Mouse (Mus musculus): ENCODE measurements at regions not wholly inside any gene's neighbourhood (a gene's known extent, or its start where the extent isn't known, plus 50 kb on each side); places are given as distances from the start of the nearest gene placed in this dataset.

- no peak for DNase-seq (ENCODE audit: low read depth in 1 of 2, low spot score in 2 of 2)
Measured at GRCm38 (mm10) chr5:52092273-52092672, 98.0 kb downstream of the Dhx15 start.

GRCm38 (mm10) chr5:52088131-52088530 is 102.2 kb downstream of the Dhx15 start:
- DNase-seq (ENCODE audit: low read depth in 1 of 2, low spot score in 2 of 2): no peak

- no peak for DNase-seq (ENCODE audit: low read depth in 1 of 2, low spot score in 2 of 2)
Measured at GRCm38 (mm10) chr5:52086766-52087429, 103.4 kb downstream of the Dhx15 start.

- no peak for DNase-seq (ENCODE audit: low read depth in 1 of 2, low spot score in 2 of 2)
Measured at GRCm38 (mm10) chr5:52080268-52080667, 110.0 kb downstream of the Dhx15 start.

GRCm38 (mm10) chr5:52077696-52078095 is 112.6 kb downstream of the Dhx15 start:
- no peak for DNase-seq (ENCODE audit: low read depth in 1 of 2, low spot score in 2 of 2)

- peak in 1 of 2 experiments; percentile 14 for DNase-seq (ENCODE audit: low read depth in 1 of 2, low spot score in 2 of 2)
Measured at GRCm38 (mm10) chr5:52075096-52075495, 115.2 kb downstream of the Dhx15 start.

GRCm38 (mm10) chr5:52064804-52065451 is 125.4 kb downstream of the Dhx15 start:
- DNase-seq (ENCODE audit: low read depth in 1 of 2, low spot score in 2 of 2): peak in 1 of 2 experiments; percentile 20

GRCm38 (mm10) chr5:52062214-52062613 is 128.1 kb downstream of the Dhx15 start:
- no peak for DNase-seq (ENCODE audit: low read depth in 1 of 2, low spot score in 2 of 2)

- no peak for DNase-seq (ENCODE audit: low read depth in 1 of 2, low spot score in 2 of 2)
Measured at GRCm38 (mm10) chr5:52061226-52061625, 129.1 kb downstream of the Dhx15 start.

GRCm38 (mm10) chr5:52057261-52057660 is 133.1 kb downstream of the Dhx15 start:
- DNase-seq (ENCODE audit: low read depth in 1 of 2, low spot score in 2 of 2): no peak

GRCm38 (mm10) chr5:52052072-52052465 is 138.2 kb downstream of the Dhx15 start:
- DNase-seq (ENCODE audit: low read depth in 1 of 2, low spot score in 2 of 2): no peak

- DNase-seq (ENCODE audit: low read depth in 1 of 2, low spot score in 2 of 2): no peak
Measured at GRCm38 (mm10) chr5:52051383-52052071, 138.8 kb downstream of the Dhx15 start.

- no peak for DNase-seq (ENCODE audit: low read depth in 1 of 2, low spot score in 2 of 2)
Measured at GRCm38 (mm10) chr5:52048790-52049189, 141.5 kb downstream of the Dhx15 start.

- no peak for DNase-seq (ENCODE audit: low read depth in 1 of 2, low spot score in 2 of 2)
Measured at GRCm38 (mm10) chr5:52046704-52047103, 143.6 kb downstream of the Dhx15 start.

- DNase-seq (ENCODE audit: low read depth in 1 of 2, low spot score in 2 of 2): no peak
Measured at GRCm38 (mm10) chr5:52044101-52044500, 146.2 kb downstream of the Dhx15 start.

GRCm38 (mm10) chr5:52041447-52041846 is 148.9 kb downstream of the Dhx15 start:
- DNase-seq (ENCODE audit: low read depth in 1 of 2, low spot score in 2 of 2): no peak

GRCm38 (mm10) chr5:52040427-52041312 is 149.6 kb downstream of the Dhx15 start:
- DNase-seq (ENCODE audit: low read depth in 1 of 2, low spot score in 2 of 2): no peak

- no peak for DNase-seq (ENCODE audit: low read depth in 1 of 2, low spot score in 2 of 2)
Measured at GRCm38 (mm10) chr5:52035339-52035738, 155.0 kb downstream of the Dhx15 start.

GRCm38 (mm10) chr5:52027478-52027877 is 162.8 kb downstream of the Dhx15 start:
- no peak for DNase-seq (ENCODE audit: low read depth in 1 of 2, low spot score in 2 of 2)

GRCm38 (mm10) chr5:52026148-52026547 is 164.2 kb downstream of the Dhx15 start:
- DNase-seq (ENCODE audit: low read depth in 1 of 2, low spot score in 2 of 2): no peak

- no peak for DNase-seq (ENCODE audit: low read depth in 1 of 2, low spot score in 2 of 2)
Measured at GRCm38 (mm10) chr5:52023212-52023611, 167.1 kb downstream of the Dhx15 start.

Measured in monocyte, adult 2 months (primary cell).